Mouse (Mus musculus): Measurements from ENCODE around the gene Gan.

DNA sequence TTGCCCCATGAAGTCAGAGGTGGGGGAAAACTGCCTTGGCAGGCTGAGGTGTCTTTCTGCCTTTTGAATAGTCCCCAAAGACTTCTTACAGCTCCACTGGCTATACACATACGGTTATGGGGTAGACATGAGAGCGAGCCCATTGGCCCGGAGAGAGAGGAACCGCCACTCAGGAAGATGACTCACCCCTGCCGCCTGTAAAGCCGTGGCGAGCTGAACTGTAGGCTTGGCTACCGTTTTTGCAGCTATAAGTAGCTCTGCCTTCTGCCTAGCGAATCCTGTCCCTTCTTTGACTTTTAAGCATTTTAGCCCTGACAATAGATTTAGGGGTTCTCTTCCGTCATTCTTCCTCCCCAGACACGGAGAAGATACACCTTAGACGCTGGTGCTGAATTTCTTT lies 51.2 kb downstream of the Gan start:
- TF ChIP-seq CTCF (IDR thresholded peaks at IDR 0.05; ENCODE audit: control insufficient read depth, insufficient read depth, insufficient replicate concordance, low read depth, low read length) = no peak
- TF ChIP-seq POLR2A (IDR thresholded peaks at IDR 0.05; ENCODE audit: control insufficient read depth, low read depth, low read length) = no peak
